Mouse (Mus musculus): ENCODE data around the gene Aplp2.
"Not testable (repeated sequence)": the region's sequence is repeated elsewhere in the genome, so short reads cannot be mapped to it uniquely, and the experiment has no call there.

Aplp2 gene

GRCm38 (mm10) chr9:31181291-31182085 is 30.1 kb downstream of the Aplp2 start:
- peak; percentile 26 for DNase-seq (ENCODE audit: inconsistent ontology term)

DNA sequence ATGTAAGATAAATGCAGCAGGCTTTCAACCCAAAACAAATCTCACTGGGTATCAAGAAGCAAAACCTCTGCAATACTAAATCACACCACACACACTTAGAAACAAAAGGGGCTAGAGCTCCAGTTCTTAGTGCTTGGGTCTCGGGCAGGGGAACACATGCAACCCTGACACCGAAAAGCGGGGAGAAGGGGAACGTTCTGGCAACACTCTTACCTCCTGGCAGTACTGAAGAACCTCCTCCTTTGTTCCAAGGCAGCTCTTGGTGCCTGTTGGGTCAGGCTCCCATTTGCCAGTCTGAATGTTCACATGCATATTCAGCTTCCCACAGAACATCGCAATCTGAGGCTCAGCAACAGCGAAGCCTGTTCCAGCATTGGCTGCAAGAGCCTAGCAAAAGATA is 33.9 kb downstream of the Aplp2 start:
- DNase-seq (ENCODE audit: inconsistent ontology term): no peak

DNA sequence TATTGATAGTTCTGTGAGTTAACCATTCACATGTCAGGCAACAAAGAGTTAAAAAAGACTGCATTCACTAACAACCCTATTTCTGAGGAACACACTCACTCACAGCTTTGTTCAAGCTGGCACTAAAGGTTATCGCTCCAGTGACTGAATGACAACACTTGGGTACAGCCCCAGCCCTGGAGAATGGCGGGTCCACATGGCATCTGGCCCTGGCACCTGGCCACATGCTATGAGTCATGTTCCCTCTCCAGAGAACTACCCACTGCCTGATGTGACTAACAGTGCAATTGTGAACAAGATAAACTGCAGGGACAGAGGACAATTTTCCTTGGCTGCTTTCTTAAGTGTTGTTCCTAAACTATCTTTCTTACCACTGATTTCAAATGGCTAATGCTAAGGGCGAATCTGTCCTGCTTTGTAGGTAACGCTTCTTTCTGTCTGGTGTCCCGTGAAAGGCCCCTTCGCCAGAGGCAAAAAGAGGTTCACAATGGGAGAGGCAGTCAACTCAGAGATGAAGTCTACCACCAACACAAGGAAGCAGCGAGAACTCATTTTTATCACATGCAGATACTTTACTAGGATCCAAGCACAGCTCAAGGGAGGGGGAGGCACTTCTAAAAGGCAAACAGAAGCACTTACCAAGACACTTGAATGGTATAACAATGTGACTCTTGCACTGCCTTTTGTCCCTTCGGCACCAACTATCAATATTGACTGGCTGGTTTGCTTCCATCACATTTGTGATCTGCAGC is 35.1 kb downstream of the Aplp2 start:
- peak; percentile 93 for DNase-seq (ENCODE audit: inconsistent ontology term)

- DNase-seq (ENCODE audit: inconsistent ontology term): no peak
Measured at GRCm38 (mm10) chr9:31175978-31176377, 35.6 kb downstream of the Aplp2 start.

DNA sequence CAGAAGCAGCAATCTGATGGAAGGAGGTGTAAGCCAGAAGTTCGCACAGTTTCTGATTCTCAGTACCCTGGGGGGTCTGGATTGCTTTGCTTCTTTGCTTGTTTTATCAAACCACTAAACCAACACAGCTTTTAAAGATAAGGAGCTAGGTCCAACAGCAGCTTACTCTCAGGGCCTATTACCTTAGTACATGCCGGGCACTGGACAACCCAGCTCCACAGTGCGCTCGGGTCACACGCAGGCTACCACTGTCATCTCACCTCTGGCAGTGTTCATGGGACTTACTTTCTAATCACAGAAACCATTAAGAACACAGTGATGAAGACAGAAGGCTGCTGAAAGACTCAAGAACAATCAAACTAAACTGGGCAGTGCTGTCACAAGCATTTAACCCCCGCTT is 36.3 kb downstream of the Aplp2 start:
- DNase-seq (ENCODE audit: inconsistent ontology term): no peak

- no peak for DNase-seq (ENCODE audit: inconsistent ontology term)
Measured at GRCm38 (mm10) chr9:31168356-31169093, 43.1 kb downstream of the Aplp2 start.

- no peak for DNase-seq (ENCODE audit: inconsistent ontology term)
Measured at GRCm38 (mm10) chr9:31167305-31167704, 44.3 kb downstream of the Aplp2 start.

DNA sequence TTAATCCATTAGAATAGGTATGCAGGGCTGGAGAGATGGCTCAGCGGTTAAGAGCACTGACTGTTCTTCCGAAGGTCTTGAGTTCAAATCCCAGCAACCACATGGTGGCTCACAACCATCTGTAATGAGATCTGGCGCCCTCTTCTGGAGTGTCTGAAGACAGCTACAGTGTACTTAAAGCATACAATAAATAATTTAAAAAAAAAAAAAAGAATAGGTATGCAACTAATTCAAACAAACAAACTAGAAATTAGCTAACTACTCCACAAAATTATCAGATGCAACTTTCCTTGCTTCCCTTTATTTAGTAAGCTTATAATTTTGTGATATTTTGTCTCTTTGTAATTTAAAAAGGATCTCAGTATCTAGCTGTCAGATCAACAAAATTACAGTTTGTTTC is 46.1 kb downstream of the Aplp2 start:
- DNase-seq (ENCODE audit: inconsistent ontology term): not testable (repeated sequence)

GRCm38 (mm10) chr9:31163327-31163726 is 48.3 kb downstream of the Aplp2 start:
- no peak for DNase-seq (ENCODE audit: inconsistent ontology term)

GRCm38 (mm10) chr9:31162911-31163310 is 48.7 kb downstream of the Aplp2 start:
- no peak for DNase-seq (ENCODE audit: inconsistent ontology term)

DNA sequence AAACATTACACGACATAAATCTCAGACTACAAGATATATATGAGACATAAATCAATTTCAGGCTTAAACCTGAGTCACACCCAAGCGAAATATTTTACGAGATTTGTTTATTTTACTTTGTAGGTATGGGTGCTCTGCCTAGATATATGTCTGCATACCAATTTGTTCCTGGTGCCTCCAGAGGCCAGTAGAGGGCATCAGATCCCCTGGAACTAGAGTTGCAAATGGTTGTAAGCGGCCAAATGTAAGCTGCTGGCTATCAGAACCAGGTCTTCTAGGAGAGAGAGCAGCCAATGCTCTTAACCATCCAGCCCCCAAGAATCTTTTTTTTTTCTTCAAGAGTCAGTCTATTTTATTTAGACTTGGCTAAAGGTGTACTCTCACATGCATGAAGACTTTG is 51.7 kb downstream of the Aplp2 start:
- DNase-seq (ENCODE audit: inconsistent ontology term): no peak

DNA sequence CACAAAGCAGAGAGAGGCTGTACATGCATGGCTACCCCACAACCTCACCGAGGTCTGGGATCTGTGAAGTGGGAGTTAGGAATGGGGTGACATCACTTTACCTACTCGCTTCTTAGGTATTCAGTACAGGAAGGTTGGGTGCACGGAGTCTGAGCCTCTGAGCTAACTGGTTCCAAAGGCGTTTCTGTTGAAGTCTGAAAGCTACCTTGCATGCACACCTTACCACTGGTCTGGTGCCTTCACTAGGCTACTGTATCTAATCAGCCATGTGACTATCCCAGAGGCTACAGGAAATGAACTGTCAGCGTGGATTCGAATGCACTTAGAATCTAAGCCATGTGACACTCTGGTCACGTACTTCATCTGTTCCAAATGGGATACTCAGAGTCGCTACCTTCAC is 55.0 kb downstream of the Aplp2 start:
- no peak for DNase-seq (ENCODE audit: inconsistent ontology term)

- no peak for DNase-seq (ENCODE audit: inconsistent ontology term)
Measured at GRCm38 (mm10) chr9:31151050-31151449, 60.6 kb downstream of the Aplp2 start.

- no peak for DNase-seq (ENCODE audit: inconsistent ontology term)
Measured at GRCm38 (mm10) chr9:31148135-31148534, 63.5 kb downstream of the Aplp2 start.

DNA sequence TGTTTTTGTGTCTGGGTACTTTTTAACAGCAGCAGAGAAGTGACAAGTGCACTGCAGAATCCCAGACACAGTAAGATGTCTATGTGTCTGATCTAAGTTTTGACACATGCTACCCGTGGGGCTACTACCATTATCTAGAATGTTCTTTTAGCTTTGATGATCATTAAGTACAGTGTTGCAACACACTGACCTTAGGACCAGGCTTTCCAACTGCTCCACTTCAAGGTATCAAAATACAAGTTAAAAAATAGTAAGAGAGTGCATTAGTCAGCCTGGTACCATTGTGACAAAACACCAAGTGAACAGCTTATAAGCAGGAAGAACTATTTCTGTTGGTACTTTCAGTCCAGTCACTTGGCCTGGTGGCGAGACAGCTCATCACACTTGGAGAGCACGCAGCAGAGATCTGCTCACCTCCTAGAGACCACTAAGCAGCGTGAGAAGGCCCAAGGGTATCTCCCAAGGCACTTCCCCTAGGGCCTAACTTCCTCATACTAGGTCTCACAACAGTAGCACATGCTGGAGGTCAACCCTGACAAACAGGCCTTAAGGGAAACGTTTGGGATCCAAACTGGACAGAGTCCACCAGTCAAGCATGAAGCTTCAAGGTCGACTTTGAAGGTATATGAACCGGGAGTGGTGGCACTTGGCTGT is 66.2 kb downstream of the Aplp2 start:
- DNase-seq (ENCODE audit: inconsistent ontology term): no peak

DNA sequence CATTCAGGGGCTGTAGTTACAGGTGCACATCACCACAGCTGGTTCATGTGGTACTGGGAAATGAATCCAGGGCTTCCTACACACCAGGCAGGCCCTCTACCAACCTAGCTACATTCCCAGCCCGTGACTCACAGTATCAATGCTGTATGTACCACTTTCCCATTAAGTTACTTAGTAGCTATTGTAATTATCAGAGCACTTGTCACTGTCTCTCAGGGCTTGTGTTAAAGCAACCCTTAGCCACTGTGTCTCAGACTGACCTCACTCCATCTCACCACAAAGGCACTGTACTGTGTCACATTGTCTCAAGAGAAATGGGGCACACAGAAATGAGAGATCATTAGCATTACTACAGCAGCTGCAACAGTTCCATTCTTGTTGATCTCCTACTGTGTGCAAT is 68.7 kb downstream of the Aplp2 start:
- DNase-seq (ENCODE audit: inconsistent ontology term): peak; percentile 67

DNA sequence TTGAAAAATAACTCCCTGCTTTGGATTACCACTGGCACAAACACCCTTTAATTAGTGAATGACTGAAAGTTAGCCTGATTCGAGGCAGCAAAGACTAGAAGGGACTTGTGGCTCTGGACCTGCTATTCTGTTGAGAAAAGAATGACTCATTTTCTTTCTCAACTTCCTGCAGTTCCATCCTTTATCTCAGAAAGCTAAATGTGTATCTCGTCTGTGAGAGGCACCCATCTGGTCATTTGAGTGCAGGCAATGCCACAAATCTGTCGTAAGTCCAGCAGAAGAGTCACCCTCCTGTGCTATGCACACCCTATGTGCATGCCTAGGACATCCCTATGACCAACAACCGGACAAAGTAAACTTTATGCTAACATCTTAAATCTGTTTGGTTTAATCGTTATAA is 78.5 kb downstream of the Aplp2 start:
- DNase-seq (ENCODE audit: inconsistent ontology term): no peak

DNA sequence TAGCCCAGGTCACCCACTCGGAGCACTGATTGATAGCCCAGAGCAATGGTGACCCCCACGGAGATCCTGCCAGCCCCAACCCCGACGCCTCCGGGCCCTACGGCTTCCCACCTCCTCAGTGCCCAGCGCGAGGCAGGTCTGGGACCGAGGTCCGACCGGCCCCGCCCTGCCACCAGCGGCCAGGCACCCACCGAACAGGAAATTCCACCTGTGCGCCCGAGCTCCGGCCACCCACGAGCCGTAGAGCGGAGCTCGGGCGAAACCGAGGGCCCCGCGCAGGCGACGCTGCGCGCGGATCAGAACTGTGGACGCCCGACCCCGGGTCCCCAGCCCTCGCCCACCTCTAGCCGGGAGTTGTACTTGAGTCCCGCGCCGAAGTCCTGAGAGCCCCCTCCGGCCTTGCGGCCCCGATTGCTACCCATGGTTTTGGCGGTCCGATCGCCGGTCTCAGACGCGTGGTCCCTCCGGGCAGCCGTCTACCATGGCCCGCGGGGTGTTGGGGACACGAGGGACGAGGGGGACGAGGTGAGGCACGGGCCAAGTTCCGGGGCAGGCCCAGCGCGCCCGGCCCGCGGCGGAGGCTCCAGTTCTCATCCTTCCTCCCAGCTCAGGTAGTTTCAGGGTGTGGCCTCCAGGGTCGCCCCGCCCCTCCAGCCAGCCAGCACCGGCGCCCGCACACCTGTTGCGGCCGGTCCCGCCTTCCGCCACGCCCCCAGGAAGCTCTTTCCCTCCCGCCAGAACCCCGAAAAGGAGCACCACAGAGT is 80.2 kb downstream of the Aplp2 start, which contains the start of gene St14:
Gene St14 (minus strand): TSS at position 649 of the 764 bp plus-strand sequence.
- no peak for DNase-seq (ENCODE audit: inconsistent ontology term)

- DNase-seq (ENCODE audit: inconsistent ontology term): no peak
Measured at GRCm38 (mm10) chr9:31130357-31131204, 81.0 kb downstream of the Aplp2 start.

DNA sequence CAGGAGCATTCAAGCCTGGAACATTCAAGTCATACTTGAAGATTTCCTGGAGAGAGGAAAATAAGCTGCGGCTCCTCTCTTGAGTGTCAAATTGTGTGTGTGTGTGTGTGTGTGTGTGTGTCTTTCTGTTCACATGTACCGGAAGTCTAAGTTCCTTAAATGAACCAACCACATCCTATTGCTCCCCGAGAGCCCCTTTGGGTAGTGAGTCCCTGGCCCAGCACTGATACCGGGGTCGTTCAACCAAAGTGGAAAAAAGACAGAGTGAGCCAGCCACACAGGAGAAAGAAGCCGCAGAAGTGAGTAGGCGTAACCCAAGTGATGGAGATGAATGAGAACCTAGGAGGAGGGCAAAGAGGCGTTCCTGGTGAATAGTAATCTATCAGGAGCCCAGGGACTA is 81.7 kb downstream of the Aplp2 start:
- no peak for DNase-seq (ENCODE audit: inconsistent ontology term)

All from Muller cell, postnatal 12 days (primary cell).